Mouse (Mus musculus): Measurements from ENCODE around the gene Abca15. TPM values are rescaled to one million over a fixed set of nuclear protein-coding genes. Genes with fewer than 3 reads are reported as not detected.

The Abca15 gene
- polyA plus RNA-seq (2012; rRNA removed): not detected in 2 replicates

DNA sequence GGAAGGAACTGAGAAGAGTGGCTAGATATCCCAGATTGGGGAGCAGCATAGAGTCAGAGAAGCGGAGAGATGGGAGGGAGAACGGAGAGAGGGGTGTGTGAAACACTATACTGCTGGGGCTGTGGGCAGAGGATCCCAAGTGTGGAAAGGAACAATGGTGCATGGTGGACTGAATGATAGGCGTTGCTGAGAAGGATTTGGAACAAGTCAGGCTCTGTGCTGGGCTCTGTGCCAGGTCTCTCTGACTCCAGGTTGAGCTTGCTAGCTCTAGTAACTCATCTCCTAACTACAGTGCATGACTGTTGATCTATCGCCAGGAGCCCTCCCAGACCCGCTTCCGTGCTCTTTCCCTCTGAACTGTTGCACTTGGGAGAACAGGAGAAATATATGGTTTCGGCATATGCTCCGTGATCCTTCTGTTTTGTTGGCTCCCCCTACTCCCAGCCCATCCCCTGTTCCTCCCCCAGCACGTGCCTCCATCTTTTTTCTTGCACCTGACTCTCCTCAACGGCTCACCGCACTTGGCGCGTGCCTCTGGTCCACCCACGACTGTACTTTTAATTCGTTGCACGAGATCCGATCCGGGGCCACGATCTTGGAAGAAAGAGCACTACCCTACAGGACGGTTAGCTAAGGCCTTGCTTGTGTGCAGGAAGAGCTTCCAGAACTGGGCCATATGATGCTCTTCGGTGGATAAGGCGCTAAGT, at the start of gene Abca15:
Gene Abca15, plus strand, starts transcription at position 584 of the 707 bp plus-strand sequence.

GRCm38 (mm10) chr7:120409447-120409846, 81.0 kb downstream of the Abca15 start, which contains the start of gene Abca16:
Gene Abca16 (plus strand): TSS chr7:120409647.

Other genes with a start within 250 kb of the Abca15 start
- gene Dnah3, start 233.4 kb upstream of the Abca15 start, polyA plus RNA-seq (2012; rRNA removed): not detected in 2 replicates
- gene Tmem159, start 226.3 kb upstream of the Abca15 start, polyA plus RNA-seq (2012; rRNA removed): 6.8 and 8.2 TPM in 2 replicates
- gene Zp2, start 183.4 kb upstream of the Abca15 start, polyA plus RNA-seq (2012; rRNA removed): 0.02 TPM in 1 of 2 replicates, not detected in the other
- 0.27 and 0.60 TPM in 2 replicates for gene Anks4b, start 154.8 kb upstream of the Abca15 start, polyA plus RNA-seq (2012; rRNA removed)
- 0.49 and 0.74 TPM in 2 replicates for gene Crym, start 126.6 kb upstream of the Abca15 start, polyA plus RNA-seq (2012; rRNA removed)
- not detected in 2 replicates for gene Abca14, start 124.7 kb upstream of the Abca15 start, polyA plus RNA-seq (2012; rRNA removed)
- not detected in 2 replicates for gene Abca16, start 81.0 kb downstream of the Abca15 start, polyA plus RNA-seq (2012; rRNA removed)

Measured in stomach, adult 2 months (tissue).